Mouse (Mus musculus): ENCODE measurements around the gene Tmem131. TPM values are rescaled to one million over a fixed set of nuclear protein-coding genes. Genes with fewer than 3 reads are reported as not detected.
A peak's percentile ranks its signal among the peaks of the same experiment; 100 is the strongest.

Tmem131 gene
- 10 to 100 TPM; 44.1 to 44.8 TPM for total RNA-seq (2021)

- no peak for DNase-seq
- intact Hi-C loops (cut with DNase I) = loop anchor here (5.0 kb wide), 1 partner anchor 54 kb away; no protein-coding TSS in a partner anchor
Measured at GRCm38 (mm10) chr1:36943653-36944052, at the start of gene Tmem131. Gene Tmem131, minus strand, starts transcription at chr1:36943666.

- no peak for DNase-seq
- intact Hi-C loops (cut with DNase I) = no loop called here
Measured at GRCm38 (mm10) chr1:36988561-36988960, 45.1 kb upstream of the Tmem131 start.

- no peak for DNase-seq
- intact Hi-C loops (cut with DNase I) = no loop called here
Measured at GRCm38 (mm10) chr1:36988161-36988560, 44.7 kb upstream of the Tmem131 start.

- no peak for DNase-seq
Measured at GRCm38 (mm10) chr1:36987172-36988148, 44.0 kb upstream of the Tmem131 start.

GRCm38 (mm10) chr1:36986396-36987160 lies 43.1 kb upstream of the Tmem131 start:
- no peak for DNase-seq
- intact Hi-C loops (cut with DNase I) = no loop called here

More at GRCm38 (mm10) chr1:36987172-36988148, 44.0 kb upstream of the Tmem131 start:
- intact Hi-C loops (cut with DNase I) = no loop called here

- DNase-seq = no peak
- intact Hi-C loops (cut with DNase I) = no loop called here
Measured at GRCm38 (mm10) chr1:36985896-36986295, 42.4 kb upstream of the Tmem131 start.

GRCm38 (mm10) chr1:36984406-36984805 lies 40.9 kb upstream of the Tmem131 start:
- no peak for DNase-seq
- intact Hi-C loops (cut with DNase I) = no loop called here

- intact Hi-C loops (cut with DNase I) = no loop called here
- DNase-seq = no peak
Measured at GRCm38 (mm10) chr1:36983754-36984153, 40.3 kb upstream of the Tmem131 start.

GRCm38 (mm10) chr1:36982191-36982961 lies 38.9 kb upstream of the Tmem131 start:
- DNase-seq = no peak
- intact Hi-C loops (cut with DNase I) = no loop called here

- intact Hi-C loops (cut with DNase I) = no loop called here
- DNase-seq = no peak
Measured at GRCm38 (mm10) chr1:36976770-36977169, 33.3 kb upstream of the Tmem131 start.

GRCm38 (mm10) chr1:36970918-36971617 lies 27.6 kb upstream of the Tmem131 start:
- no peak for DNase-seq
- intact Hi-C loops (cut with DNase I) = no loop called here

- intact Hi-C loops (cut with DNase I) = no loop called here
- no peak for DNase-seq
Measured at GRCm38 (mm10) chr1:36965831-36966230, 22.4 kb upstream of the Tmem131 start.

GRCm38 (mm10) chr1:36962379-36963176 lies 19.1 kb upstream of the Tmem131 start:
- no peak for DNase-seq
- intact Hi-C loops (cut with DNase I) = no loop called here

- no peak for DNase-seq
- intact Hi-C loops (cut with DNase I) = no loop called here
Measured at GRCm38 (mm10) chr1:36960509-36961222, 17.2 kb upstream of the Tmem131 start.

GRCm38 (mm10) chr1:36949591-36950184 lies 6.2 kb upstream of the Tmem131 start:
- DNase-seq = peak; percentile 54 to 60
- intact Hi-C loops (cut with DNase I) = no loop called here

- intact Hi-C loops (cut with DNase I) = no loop called here
- DNase-seq = no peak
Measured at GRCm38 (mm10) chr1:36947448-36947847, 4.0 kb upstream of the Tmem131 start.

GRCm38 (mm10) chr1:36940381-36940762 lies 3.1 kb downstream of the Tmem131 start:
- intact Hi-C loops (cut with DNase I) = loop anchor here (5.0 kb wide), 1 partner anchor 57 kb away; no protein-coding TSS in a partner anchor
- no peak for DNase-seq
